Comparison of ENCODE assay signal across 8 mouse cellular contexts in genomic region chr19:8786008-8786781, GRCm38 (mm10). TPM values are rescaled to one million over a fixed set of nuclear protein-coding genes. Genes with fewer than 3 reads are reported as not detected.
A peak's percentile ranks its signal among the peaks of the same experiment; 100 is the strongest.
DNase-seq lines count a peak whose midpoint lies in the region; ATAC-seq lines count a peak whose summit lies in the region.

TSS of gene Taf6l (minus strand) at chr19:8786417.

- WGBS in forebrain, embryonic 14.5 days, result under 1% methylated on average over 32 of the region's 32 CpGs
- under 1% methylated on average over 31 of the region's 32 CpGs for WGBS in neural tube, embryonic 15.5 days

- no peaks in the 10 kb centered on the region for H3K27me3 ChIP-seq in forebrain, embryonic 14.5 days (replicated peaks; ENCODE audit: control insufficient read depth, insufficient read depth, low read length)
- H3K27me3 ChIP-seq in neural tube, embryonic 15.5 days (replicated peaks), result no peaks in the 10 kb centered on the region

- peak; percentile 99 for DNase-seq in ES-CJ7 (ENCODE audit: low read depth, low spot score)
- peak; percentile 88 for DNase-seq in cerebellum, adult 11 months
- peak; percentile 98 for DNase-seq in forebrain, embryonic 14.5 days (ENCODE audit: low spot score)
- DNase-seq in heart, postnatal 14 days, result peak; percentile 85 to 91
- DNase-seq in layer of hippocampus, adult 11-12 months (ENCODE audit: low spot score), result peak; percentile 95
- peak; percentile 96 for DNase-seq in lung, adult 18-20 months
- peak; percentile 92 for DNase-seq in testis, postnatal 14 days (ENCODE audit: low spot score)

- H3K4me3 ChIP-seq in forebrain, embryonic 14.5 days (ENCODE audit: low read depth, low read length), result peak within 1 kb of the TSS; percentile 50
- H3K4me3 ChIP-seq in neural tube, embryonic 15.5 days (replicated peaks), result peak within 1 kb of the TSS; percentile 74

- intact Hi-C loops in heart, postnatal 14 days (cut with DNase I), result no loop called here

- H3K4me1 ChIP-seq in forebrain, embryonic 14.5 days (ENCODE audit: control insufficient read depth, insufficient read depth, low read length), result no peaks in the 10 kb centered on the region
- H3K4me1 ChIP-seq in neural tube, embryonic 15.5 days, result peaks cover 18% of the 10 kb centered on the region

- peak within 1 kb of the TSS; percentile 71 for H3K9ac ChIP-seq in forebrain, embryonic 14.5 days (ENCODE audit: low read length)
- peak within 1 kb of the TSS; percentile 69 for H3K9ac ChIP-seq in neural tube, embryonic 15.5 days (replicated peaks)

- peak within 1 kb of the TSS; percentile 72 for H3K27ac ChIP-seq in forebrain, embryonic 14.5 days (ENCODE audit: low read depth, low read length)
- peak within 1 kb of the TSS; percentile 87 for H3K27ac ChIP-seq in neural tube, embryonic 15.5 days (replicated peaks)

- peaks cover 25% of the 10 kb centered on the region for H3K36me3 ChIP-seq in forebrain, embryonic 14.5 days (ENCODE audit: control insufficient read depth, insufficient read depth, low read length)
- peaks cover 31% of the 10 kb centered on the region for H3K36me3 ChIP-seq in neural tube, embryonic 15.5 days

- peak; percentile 100 for ATAC-seq in forebrain, embryonic 14.5 days
- peak; percentile 99 for ATAC-seq in neural tube, embryonic 15.5 days (ENCODE audit: low FRiP score)

- no peaks in the 10 kb centered on the region for H3K9me3 ChIP-seq in forebrain, embryonic 14.5 days (replicated peaks; ENCODE audit: control insufficient read depth, low read length)
- H3K9me3 ChIP-seq in neural tube, embryonic 15.5 days (replicated peaks), result no peaks in the 10 kb centered on the region

- peak within 1 kb of the TSS; percentile 69 for H3K4me2 ChIP-seq in forebrain, embryonic 14.5 days (ENCODE audit: low read length)
- peak within 1 kb of the TSS; percentile 71 for H3K4me2 ChIP-seq in neural tube, embryonic 15.5 days

RNA-seq across cellular contexts. Expression of gene Taf6l, which starts in this region (rescaled TPM):
- 18.3 and 19.7 TPM in 2 replicates for polyA plus RNA-seq in forebrain, embryonic 14.5 days (2014; fragmentation: Nextera tagmentation; extraction: Ambion mirVana)
- total RNA-seq in heart, postnatal 14 days (2021), result 1 to 10 TPM; 7.2 to 8.9 TPM
- polyA plus RNA-seq in neural tube, embryonic 15.5 days (2015; fragmentation: Nextera tagmentation; extraction: Ambion mirVana), result 28.5 and 29.4 TPM in 2 replicates

Comparison
In these comparisons a context has a peak if more than half of its experiments do, and no peak if none do; other contexts are left out.
1. Peak in every context shown above with its lines: DNase-seq, ATAC-seq, H3K4me3 ChIP-seq and H3K27ac ChIP-seq.